Mouse (Mus musculus): ENCODE measurements around the gene Mvb12b. TPM values are rescaled to one million over a fixed set of nuclear protein-coding genes. Genes with fewer than 3 reads are reported as not detected.

Gene Mvb12b
- polyA plus RNA-seq, 1 experiment from 2014 or later = 12.7 TPM

GRCm38 (mm10) chr2:33702705-33703104, 185.0 kb downstream of the Mvb12b start:
- H3K4me1 ChIP-seq (replicated peaks) = peaks cover 5% of the 10 kb centered on the region
- peaks cover 39% of the 10 kb centered on the region for H3K27me3 ChIP-seq
- H3K9ac ChIP-seq = no peak overlapping the region
- no peaks in the 10 kb centered on the region for H3K36me3 ChIP-seq
- no peak for ATAC-seq (replicated peaks; ENCODE audit: insufficient number of reproducible peaks, insufficient read depth, low FRiP score, low read depth)
- no peak overlapping the region for H3K4me3 ChIP-seq
- H3K9me3 ChIP-seq (replicated peaks) = no peaks in the 10 kb centered on the region
- no peak overlapping the region for H3K4me2 ChIP-seq
- no peak overlapping the region for H3K27ac ChIP-seq
- 35% methylated on average over 5 of the region's 5 CpGs for WGBS

GRCm38 (mm10) chr2:33701446-33701815, 186.3 kb downstream of the Mvb12b start:
- Histone ChIP-seq H3K27ac (no peak overlapping the region), H3K9ac (no peak overlapping the region), H3K27me3 (peaks cover 26% of the 10 kb centered on the region), H3K36me3 (no peaks in the 10 kb centered on the region), H3K4me3 (no peak overlapping the region), H3K4me2 (no peak overlapping the region), H3K9me3 (replicated peaks) (no peaks in the 10 kb centered on the region), H3K4me1 (replicated peaks) (peaks cover 5% of the 10 kb centered on the region)
- 58% methylated on average over 7 of the region's 7 CpGs for WGBS
- ATAC-seq (replicated peaks; ENCODE audit: insufficient number of reproducible peaks, insufficient read depth, low FRiP score, low read depth) = no peak

GRCm38 (mm10) chr2:33700581-33701445, 186.9 kb downstream of the Mvb12b start:
- H3K27ac ChIP-seq = no peak overlapping the region
- no peaks in the 10 kb centered on the region for H3K9me3 ChIP-seq (replicated peaks)
- H3K4me2 ChIP-seq = no peak overlapping the region
- no peak overlapping the region for H3K4me3 ChIP-seq
- H3K4me1 ChIP-seq (replicated peaks) = peaks cover 5% of the 10 kb centered on the region
- H3K27me3 ChIP-seq = peaks cover 20% of the 10 kb centered on the region
- H3K36me3 ChIP-seq = no peaks in the 10 kb centered on the region
- no peak for ATAC-seq (replicated peaks; ENCODE audit: insufficient number of reproducible peaks, insufficient read depth, low FRiP score, low read depth)
- H3K9ac ChIP-seq = no peak overlapping the region
- WGBS = 50% methylated on average over 15 of the region's 15 CpGs

- no peak for ATAC-seq (replicated peaks; ENCODE audit: insufficient number of reproducible peaks, insufficient read depth, low FRiP score, low read depth)
- peaks cover 5% of the 10 kb centered on the region for H3K4me1 ChIP-seq (replicated peaks)
- no peak overlapping the region for H3K9ac ChIP-seq
- H3K4me2 ChIP-seq = no peak overlapping the region
- 64% methylated on average over 3 of the region's 3 CpGs for WGBS
- no peaks in the 10 kb centered on the region for H3K9me3 ChIP-seq (replicated peaks)
- H3K27me3 ChIP-seq = peaks cover 16% of the 10 kb centered on the region
- H3K4me3 ChIP-seq = no peak overlapping the region
- no peak overlapping the region for H3K27ac ChIP-seq
- no peaks in the 10 kb centered on the region for H3K36me3 ChIP-seq
Measured at GRCm38 (mm10) chr2:33698898-33699297, 188.8 kb downstream of the Mvb12b start.

GRCm38 (mm10) chr2:33696428-33696827, 191.3 kb downstream of the Mvb12b start:
- ATAC-seq (replicated peaks; ENCODE audit: insufficient number of reproducible peaks, insufficient read depth, low FRiP score, low read depth) = no peak
- H3K4me3 ChIP-seq = no peak overlapping the region

GRCm38 (mm10) chr2:33693931-33694330, 193.8 kb downstream of the Mvb12b start:
- Histone ChIP-seq H3K36me3 (no peaks in the 10 kb centered on the region), H3K4me2 (no peak overlapping the region), H3K9ac (no peak overlapping the region), H3K27ac (no peak overlapping the region), H3K4me3 (no peak overlapping the region), H3K27me3 (peaks cover 15% of the 10 kb centered on the region), H3K4me1 (replicated peaks) (peaks cover 7% of the 10 kb centered on the region; the same call in 1 of the 2 replicates), H3K9me3 (replicated peaks) (no peaks in the 10 kb centered on the region)
- ATAC-seq (replicated peaks; ENCODE audit: insufficient number of reproducible peaks, insufficient read depth, low FRiP score, low read depth) = no peak
- WGBS = 64% methylated on average over 3 of the region's 3 CpGs

More at GRCm38 (mm10) chr2:33696428-33696827, 191.3 kb downstream of the Mvb12b start:
- Histone ChIP-seq H3K4me1 (replicated peaks) (no peaks in the 10 kb centered on the region), H3K9me3 (replicated peaks) (no peaks in the 10 kb centered on the region), H3K4me2 (no peak overlapping the region), H3K9ac (no peak overlapping the region), H3K27me3 (peaks cover 13% of the 10 kb centered on the region), H3K36me3 (no peaks in the 10 kb centered on the region), H3K27ac (no peak overlapping the region)
- 58% methylated on average over 3 of the region's 3 CpGs for WGBS

GRCm38 (mm10) chr2:33689880-33690462, 197.8 kb downstream of the Mvb12b start:
- Histone ChIP-seq H3K36me3 (no peaks in the 10 kb centered on the region), H3K4me1 (replicated peaks) (peaks cover 8% of the 10 kb centered on the region; the same call in 1 of the 2 replicates), H3K4me3 (no peak overlapping the region), H3K27ac (no peak overlapping the region), H3K27me3 (peaks cover 34% of the 10 kb centered on the region), H3K9ac (no peak overlapping the region), H3K9me3 (replicated peaks) (no peaks in the 10 kb centered on the region), H3K4me2 (no peak overlapping the region)
- no peak for ATAC-seq (replicated peaks; ENCODE audit: insufficient number of reproducible peaks, insufficient read depth, low FRiP score, low read depth)
- WGBS = 21% methylated on average over 9 of the region's 9 CpGs

GRCm38 (mm10) chr2:33689155-33689879, 198.4 kb downstream of the Mvb12b start:
- no peak overlapping the region for H3K4me2 ChIP-seq
- H3K9me3 ChIP-seq (replicated peaks) = no peaks in the 10 kb centered on the region
- peaks cover 39% of the 10 kb centered on the region for H3K27me3 ChIP-seq
- H3K4me1 ChIP-seq (replicated peaks) = peaks cover 8% of the 10 kb centered on the region; the same call in 1 of the 2 replicates
- no peak overlapping the region for H3K4me3 ChIP-seq
- H3K9ac ChIP-seq = no peak overlapping the region
- no peak for ATAC-seq (replicated peaks; ENCODE audit: insufficient number of reproducible peaks, insufficient read depth, low FRiP score, low read depth)
- 24% methylated on average over 23 of the region's 23 CpGs for WGBS
- H3K27ac ChIP-seq = no peak overlapping the region
- H3K36me3 ChIP-seq = no peaks in the 10 kb centered on the region

- 75% methylated on average over 4 of the region's 4 CpGs for WGBS
- Histone ChIP-seq H3K36me3 (no peaks in the 10 kb centered on the region), H3K4me1 (replicated peaks) (no peaks in the 10 kb centered on the region), H3K4me3 (no peak overlapping the region), H3K4me2 (no peak overlapping the region), H3K27ac (no peak overlapping the region), H3K9ac (no peak overlapping the region), H3K27me3 (peaks cover 42% of the 10 kb centered on the region), H3K9me3 (replicated peaks) (no peaks in the 10 kb centered on the region)
- ATAC-seq (replicated peaks; ENCODE audit: insufficient number of reproducible peaks, insufficient read depth, low FRiP score, low read depth) = no peak
Measured at GRCm38 (mm10) chr2:33683594-33683993, 204.2 kb downstream of the Mvb12b start.

GRCm38 (mm10) chr2:33683095-33683494, 204.7 kb downstream of the Mvb12b start:
- WGBS = 23% methylated on average over 6 of the region's 6 CpGs
- H3K27ac ChIP-seq = no peak overlapping the region
- H3K27me3 ChIP-seq = peaks cover 38% of the 10 kb centered on the region
- no peak overlapping the region for H3K4me2 ChIP-seq
- no peaks in the 10 kb centered on the region for H3K9me3 ChIP-seq (replicated peaks)
- H3K4me1 ChIP-seq (replicated peaks) = no peaks in the 10 kb centered on the region
- no peak overlapping the region for H3K9ac ChIP-seq
- no peak for ATAC-seq (replicated peaks; ENCODE audit: insufficient number of reproducible peaks, insufficient read depth, low FRiP score, low read depth)
- no peaks in the 10 kb centered on the region for H3K36me3 ChIP-seq
- H3K4me3 ChIP-seq = no peak overlapping the region

- Histone ChIP-seq H3K27me3 (peaks cover 36% of the 10 kb centered on the region), H3K9me3 (replicated peaks) (no peaks in the 10 kb centered on the region), H3K36me3 (no peaks in the 10 kb centered on the region), H3K4me2 (no peak overlapping the region), H3K4me1 (replicated peaks) (no peaks in the 10 kb centered on the region), H3K9ac (no peak overlapping the region), H3K27ac (no peak overlapping the region), H3K4me3 (no peak overlapping the region)
- WGBS = 7% methylated on average over 4 of the region's 4 CpGs
- no peak for ATAC-seq (replicated peaks; ENCODE audit: insufficient number of reproducible peaks, insufficient read depth, low FRiP score, low read depth)
Measured at GRCm38 (mm10) chr2:33682219-33682618, 205.5 kb downstream of the Mvb12b start.

All from heart, embryonic 15.5 days (tissue).